Mouse (Mus musculus): ENCODE measurements at regions not wholly inside any gene's neighbourhood (a gene's known extent, or its start where the extent isn't known, plus 50 kb on each side); places are given as distances from the start of the nearest gene placed in this dataset.

- DNase-seq = no peak
These were observed 135.2 kb upstream of the Meis2 start for GRCm38 (mm10) chr2:116200795-116201194.

GRCm38 (mm10) chr2:116181861-116182260 is 116.2 kb upstream of the Meis2 start:
- DNase-seq = no peak

DNA sequence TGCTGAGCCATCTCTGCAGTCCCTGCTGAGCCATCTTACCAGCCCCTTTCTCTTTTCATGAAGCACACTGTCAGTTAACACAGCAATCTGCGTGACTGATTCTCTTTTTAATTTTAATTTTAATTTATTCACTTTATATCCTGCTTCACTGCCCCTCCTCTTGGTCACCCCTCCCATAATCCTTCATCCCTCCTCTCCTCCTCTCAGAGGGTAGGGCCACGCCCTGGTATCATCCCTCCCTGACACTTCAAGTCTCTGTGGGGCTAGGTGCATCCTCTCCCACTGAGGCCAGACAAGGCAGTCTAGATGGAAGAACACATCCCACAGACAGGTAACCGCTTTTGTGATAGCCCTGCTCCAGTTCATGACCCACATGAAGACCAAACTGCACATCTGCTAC is 111.5 kb upstream of the Meis2 start:
- DNase-seq = no peak

GRCm38 (mm10) chr2:116165871-116166770 is 100.5 kb upstream of the Meis2 start:
- no peak for DNase-seq
